Mouse (Mus musculus): ENCODE measurements around the gene Rbl2.
A peak's percentile ranks its signal among the peaks of the same experiment; 100 is the strongest.

Gene Rbl2

DNA sequence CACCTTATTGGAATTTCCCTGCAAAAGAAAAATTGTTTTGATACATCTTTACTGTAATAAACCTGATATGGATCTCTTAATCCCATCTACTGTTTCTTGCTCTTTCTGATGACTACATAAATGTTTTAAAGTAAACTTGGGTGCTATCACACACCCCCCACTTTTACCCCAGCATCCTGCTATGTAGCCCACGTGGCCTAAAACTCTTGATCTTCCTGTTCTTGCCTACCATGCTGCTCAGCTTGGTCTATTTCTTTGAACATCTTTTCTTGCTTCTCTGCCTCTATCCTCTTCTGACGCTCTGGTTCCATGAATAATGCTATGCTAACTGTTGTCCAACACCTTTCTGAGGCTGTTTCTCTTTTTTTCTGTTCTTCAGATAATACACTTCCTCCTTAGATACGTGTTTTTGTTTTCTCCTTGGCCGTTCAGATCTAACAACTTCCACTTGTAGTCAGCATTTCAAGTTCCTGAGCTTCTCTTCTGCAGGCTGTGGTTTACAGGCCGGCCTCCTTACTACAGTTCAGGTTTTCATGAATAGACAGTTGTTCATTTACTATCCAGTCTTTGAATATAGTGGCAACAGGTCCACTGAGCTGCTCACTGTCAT lies 42.1 kb downstream of the Rbl2 start:
- DNase-seq, result no peak

DNA sequence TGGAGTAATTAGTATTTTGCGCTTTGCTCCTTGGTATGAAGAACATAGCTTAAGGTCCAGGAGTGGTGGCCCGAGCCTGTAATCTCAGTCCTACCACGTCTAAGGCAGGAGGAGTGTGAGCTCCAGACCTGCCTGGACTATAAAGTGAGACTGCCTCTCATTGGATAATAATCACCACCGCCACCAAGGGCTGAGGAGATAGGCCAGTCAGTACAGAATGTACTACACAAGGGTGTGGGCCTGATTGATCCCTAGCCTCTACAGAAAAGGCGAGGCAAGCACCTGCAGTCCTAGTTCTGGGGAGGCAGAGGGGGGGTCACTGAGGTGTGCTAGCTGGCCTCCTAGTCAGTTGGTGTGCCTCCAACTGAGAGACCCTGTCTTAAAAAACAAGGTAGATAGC lies 44.6 kb downstream of the Rbl2 start:
- no peak for DNase-seq

DNA sequence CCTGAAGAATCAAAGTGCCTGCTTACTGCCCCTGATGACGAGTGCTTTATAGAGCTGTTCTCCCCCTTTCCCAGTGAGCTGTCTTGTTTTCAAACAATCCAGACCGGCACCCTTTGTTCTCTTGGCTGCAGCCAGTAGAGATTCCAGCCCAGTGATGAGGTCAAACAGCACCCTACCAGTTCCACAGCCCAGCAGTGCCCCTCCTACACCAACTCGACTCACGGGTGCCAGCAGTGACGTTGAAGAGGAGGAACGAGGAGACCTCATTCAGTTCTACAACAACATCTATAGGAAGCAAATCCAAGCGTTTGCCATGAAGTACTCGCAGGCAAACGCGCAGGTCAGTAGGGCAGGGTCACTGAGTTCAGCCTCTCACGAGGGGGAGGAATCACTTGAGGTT lies 45.1 kb downstream of the Rbl2 start:
- no peak for DNase-seq

GRCm38 (mm10) chr8:91117537-91117936 lies 47.7 kb downstream of the Rbl2 start:
- no peak for DNase-seq

DNA sequence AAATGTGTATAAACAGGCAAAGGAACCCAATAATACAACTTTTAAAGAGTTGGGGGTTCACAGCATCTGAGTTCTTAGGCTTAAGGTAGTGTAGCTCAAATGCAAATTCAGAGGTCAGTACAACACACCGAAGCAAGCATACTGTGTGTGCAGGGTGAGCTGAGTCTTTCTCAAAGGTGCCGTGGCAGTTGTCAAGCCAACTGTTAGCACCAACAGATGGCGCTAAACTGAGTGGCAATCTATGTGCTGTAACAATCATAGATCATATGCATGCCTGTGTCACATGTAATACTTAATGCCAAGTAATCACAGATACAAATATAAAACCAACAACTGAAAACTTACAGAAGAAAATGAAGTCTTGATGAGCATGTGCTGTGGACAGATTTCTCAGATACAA lies 48.3 kb downstream of the Rbl2 start:
- DNase-seq, result peak; percentile 39

GRCm38 (mm10) chr8:91124315-91124714 lies 54.5 kb downstream of the Rbl2 start:
- DNase-seq, result no peak

DNA sequence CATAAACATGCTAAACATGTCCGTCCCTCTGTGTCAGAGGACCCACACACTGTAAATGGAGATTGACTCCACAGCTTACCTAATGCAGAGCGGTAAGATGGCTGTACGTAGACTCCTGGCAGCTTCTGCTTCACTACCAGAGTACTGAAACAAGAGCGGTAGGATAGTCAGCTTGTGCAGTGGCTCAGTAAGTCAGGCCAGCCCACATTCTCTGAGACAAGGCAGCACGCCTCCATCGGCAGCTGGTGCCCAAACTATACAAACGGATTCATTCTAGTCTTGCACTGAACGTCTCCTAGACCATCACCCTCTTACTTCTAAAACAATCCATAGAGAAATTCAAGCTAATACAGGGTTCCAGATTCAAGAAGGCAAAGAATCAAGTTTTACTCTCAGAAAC lies 56.9 kb downstream of the Rbl2 start:
- DNase-seq, result no peak

DNA sequence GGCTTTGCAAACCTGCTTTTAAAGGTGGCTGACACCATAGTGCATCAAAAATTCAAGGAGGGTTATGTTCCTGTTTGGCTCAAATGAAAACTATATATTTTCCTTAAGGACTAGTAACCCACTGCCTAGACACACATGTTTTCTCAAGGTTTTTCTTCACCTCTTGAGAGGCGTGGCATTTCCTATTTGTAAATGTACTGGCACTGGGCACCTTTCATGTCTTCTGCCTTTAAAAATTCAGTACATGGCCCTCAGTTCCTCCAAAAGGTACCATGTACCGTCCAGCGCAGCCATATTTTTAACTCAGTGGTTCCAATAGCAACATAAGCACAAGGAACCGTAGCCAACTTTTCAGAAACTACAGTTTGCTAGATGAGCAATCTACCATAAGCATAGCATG lies 62.9 kb downstream of the Rbl2 start:
- DNase-seq, result no peak

DNA sequence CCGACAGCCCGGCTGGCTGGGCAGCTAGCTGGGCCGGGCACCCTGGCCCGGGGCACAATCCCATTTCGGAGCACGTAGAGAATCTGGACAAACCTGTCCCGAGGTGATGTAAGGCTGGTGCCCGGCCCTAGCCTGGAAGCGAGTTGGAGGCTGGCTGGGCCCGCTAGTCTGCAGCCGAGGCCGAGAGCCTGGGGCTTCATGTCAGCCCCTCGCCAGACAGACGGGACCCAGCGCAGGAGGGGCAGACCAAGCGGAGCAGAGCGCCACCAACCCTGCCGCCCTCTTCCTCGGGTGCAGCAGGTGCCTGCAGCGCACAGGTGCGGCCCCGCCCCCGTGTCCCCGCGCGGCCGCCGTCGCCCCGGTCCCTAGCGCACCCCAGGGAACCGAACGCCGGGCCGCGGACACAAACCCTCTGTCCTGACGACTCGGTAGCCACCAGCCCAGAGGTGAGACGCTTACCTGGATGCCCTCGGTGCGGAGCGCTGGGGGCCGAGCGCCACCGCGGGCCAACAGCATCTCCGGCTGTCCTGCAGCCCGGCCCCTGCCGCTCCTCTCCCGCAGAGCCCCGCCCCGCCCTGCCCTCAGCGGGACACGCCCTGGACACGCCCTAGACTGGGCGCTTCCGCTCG lies 63.7 kb downstream of the Rbl2 start:
- DNase-seq, result no peak

DNA sequence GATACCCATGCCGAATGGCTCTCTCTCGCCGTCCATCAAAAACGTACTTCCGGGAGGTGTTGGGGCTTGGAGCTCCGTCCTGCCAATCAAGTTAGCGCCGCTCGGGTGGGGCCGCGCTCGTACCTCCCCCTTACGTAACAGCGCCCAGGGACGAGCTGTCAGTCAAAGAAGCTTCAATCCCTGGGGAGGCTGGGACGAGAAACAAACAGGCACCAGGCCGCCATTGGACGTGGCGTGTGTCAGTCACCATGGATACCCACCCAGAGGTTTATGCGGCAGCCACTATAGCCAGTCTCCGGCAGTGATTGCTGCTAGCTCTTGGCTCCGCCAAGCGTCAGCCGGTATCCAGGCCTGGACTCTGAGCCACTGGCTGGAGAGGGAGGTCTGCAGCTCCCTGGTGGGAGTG lies 64.2 kb downstream of the Rbl2 start:
- peak; percentile 100 for DNase-seq

GRCm38 (mm10) chr8:91134659-91135058 lies 64.8 kb downstream of the Rbl2 start:
- DNase-seq, result peak; percentile 12

DNA sequence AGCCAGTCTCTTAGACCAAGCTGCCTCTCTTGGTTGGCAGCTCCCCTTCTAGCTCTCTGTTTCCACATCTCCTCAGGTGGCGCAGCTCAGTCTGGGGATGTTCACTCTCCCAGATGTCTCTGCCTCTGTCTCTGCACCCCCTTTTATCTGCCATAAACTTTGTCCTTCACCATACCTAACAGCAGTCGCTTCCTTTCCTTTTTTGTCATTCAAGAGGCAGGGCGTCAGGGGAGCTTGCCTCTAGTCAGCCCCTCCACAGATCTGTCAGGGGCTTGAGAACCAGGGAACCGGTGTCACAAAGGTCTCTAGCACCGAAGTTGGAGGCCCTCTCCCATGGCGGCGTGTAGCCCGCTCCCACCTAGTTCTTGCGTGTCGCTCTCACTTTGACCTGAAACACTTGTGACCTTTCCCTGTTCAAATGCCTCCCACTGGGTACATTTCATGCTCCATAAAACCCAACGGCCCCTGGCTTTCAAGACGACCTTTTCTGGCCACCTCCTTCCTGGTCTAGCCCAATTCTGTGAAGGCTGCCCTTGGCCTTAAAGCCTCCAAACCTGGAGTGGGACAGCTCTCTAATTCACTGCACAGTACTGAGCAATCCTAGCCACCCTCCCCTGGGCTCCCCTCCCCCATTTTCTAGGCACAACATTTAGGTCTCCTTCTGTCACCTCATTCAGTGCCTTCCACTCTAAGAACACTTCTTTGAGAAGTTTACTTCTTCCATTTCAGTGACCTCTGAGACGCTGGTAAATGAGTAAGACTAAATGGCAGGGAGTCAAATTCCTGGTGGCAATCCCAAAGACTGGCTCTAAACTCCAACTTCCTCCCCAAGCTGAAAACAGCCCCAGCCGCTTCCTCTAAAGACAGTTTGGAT lies 65.7 kb downstream of the Rbl2 start:
- peak; percentile 52 for DNase-seq

- no peak for DNase-seq
These were observed 71.0 kb downstream of the Rbl2 start for GRCm38 (mm10) chr8:91140828-91141227.

DNA sequence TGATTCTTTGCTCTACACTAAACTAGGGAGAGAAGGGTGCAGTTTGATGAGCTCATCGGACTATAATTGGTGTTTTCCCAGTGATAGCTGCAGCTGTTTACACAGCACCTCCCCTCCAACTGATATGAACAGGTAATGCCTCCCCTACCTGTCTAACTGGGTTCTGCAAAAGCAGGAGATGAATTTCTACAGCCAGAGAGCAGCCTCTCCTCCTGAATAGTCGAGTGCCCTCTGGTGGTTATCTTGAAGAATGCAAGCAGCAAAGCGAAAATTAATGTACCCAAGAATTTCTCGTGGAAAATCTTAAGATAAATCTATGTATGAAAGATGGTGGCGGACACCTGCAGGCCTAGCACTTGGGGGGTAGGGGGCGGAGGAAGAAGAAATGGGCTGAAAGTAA lies 77.9 kb downstream of the Rbl2 start:
- DNase-seq, result peak; percentile 80

DNA sequence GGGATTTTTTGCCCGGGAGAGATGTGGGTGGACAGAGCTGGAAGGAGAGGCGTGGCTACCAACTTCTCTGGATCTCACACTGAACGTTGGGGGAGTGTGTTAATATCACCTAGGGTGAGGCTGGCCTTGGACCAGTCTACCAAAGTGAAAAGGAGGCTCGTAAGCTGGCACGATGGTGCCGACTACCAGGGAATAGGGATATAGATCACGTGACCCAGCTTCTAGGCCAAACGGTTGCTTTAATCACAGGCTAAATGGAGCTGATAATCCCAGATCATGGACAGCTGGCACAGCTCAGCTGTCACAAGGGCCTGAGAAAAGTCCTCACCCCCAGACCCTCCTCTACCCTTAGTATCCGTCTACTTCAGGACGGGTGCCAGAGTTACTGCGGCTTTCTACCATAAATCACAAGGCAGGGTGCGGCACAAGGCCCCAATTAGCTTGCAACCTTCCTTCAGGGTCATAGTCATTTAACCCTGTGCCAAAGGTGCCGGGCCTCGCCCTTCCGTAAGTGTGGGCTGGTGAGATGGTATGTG lies 78.9 kb downstream of the Rbl2 start:
- DNase-seq, result peak; percentile 87

DNA sequence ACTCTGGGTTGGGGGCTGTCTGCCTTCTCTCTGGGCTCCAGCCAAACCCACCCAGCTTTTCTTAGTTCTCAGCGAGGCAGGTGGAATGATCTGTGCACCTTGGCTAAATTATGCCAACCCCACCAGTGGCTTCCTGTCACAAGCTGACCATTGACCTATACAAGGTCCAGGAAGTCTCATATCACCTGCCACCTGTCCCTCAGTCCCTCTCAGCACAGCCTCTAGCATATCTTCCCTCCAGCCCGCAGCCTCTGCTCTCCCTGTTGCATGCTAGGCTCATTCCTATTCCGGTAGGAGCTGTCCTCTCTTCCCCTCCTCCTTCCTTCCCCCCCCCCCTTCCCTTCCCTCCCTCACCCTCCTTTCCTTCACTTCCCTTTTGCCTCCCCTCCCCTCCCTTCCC lies 79.4 kb downstream of the Rbl2 start:
- no peak for DNase-seq

GRCm38 (mm10) chr8:91151531-91151930 lies 81.7 kb downstream of the Rbl2 start:
- no peak for DNase-seq

DNA sequence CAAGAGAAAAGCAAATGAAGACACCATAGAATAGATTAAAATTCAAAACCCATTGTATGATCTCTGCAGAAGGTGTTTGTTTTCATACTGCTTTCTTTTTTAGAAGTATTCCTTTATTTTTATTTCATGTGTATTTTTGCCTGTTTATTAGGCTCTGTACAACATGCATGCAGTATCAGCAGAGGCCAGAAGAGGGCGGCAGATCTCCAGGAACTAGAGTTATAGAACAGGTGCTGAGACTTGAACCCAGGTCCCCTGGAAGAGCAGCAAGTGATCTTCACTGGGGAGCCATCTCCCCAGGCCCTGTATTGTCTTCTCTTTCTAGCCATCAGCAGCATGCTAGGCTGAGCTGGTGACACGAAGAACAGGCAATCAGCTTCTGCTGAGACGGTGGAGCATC lies 84.0 kb downstream of the Rbl2 start:
- no peak for DNase-seq

GRCm38 (mm10) chr8:91154564-91154963 lies 84.7 kb downstream of the Rbl2 start:
- DNase-seq, result peak; percentile 80

DNA sequence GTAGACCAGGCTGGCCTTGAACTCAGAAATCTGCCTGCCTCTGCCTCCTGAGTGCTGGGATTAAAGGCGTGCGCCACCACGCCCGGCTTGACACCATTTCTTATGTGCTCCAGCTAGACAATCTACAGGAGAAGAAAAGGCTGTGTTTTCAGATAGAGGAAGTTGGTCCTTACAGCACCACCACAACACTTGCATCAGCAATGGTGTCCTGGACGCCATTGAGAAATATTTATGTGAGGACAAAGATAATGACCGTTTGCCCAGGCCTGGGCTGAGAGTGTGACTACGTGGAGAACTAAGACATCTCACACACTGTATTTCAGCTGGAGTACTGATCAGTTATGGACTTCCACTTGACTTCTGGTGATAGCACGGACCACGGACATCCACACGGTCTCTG lies 88.8 kb downstream of the Rbl2 start:
- no peak for DNase-seq

DNA sequence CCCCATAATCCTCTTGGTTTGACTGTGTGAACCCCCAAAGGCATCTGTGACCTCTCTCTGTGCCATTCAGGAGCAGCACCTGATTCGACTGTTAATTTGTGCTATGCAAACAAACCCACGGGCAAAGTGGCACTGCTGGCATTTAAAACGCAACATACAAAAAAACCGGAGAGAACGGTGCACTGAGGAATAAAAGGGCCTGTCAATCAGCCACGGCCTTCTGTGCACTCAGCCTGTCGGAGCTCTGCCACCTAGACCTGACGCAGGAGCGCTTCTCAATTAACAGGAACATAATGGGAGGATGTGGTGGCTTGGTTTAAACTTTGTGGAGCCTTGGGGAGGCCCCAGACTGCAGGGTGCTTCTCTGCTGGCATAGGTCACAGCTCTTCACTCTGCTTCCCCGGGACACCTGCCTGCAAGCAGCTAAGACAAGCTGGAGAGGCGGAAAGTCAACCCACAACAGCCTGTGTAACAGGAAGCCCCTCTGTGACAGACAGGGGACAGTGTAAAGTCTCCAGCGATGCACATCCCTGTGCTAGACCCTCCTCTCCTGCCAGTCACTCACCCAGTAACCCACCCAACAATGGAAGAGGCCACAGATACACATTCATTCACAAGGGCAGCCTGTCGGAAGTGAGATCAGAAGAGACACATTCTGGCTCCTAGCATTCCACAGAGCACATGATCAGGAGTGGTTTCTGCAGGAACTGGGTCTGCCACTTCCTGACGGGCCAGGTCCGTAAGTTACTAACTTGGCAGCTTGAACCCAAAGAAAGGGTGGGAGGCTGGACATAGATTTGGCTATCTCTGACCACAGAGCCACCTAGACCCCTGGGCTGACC lies 90.3 kb downstream of the Rbl2 start:
- peak; percentile 29 for DNase-seq

GRCm38 (mm10) chr8:91170152-91170551 lies 100.3 kb downstream of the Rbl2 start:
- no peak for DNase-seq

DNA sequence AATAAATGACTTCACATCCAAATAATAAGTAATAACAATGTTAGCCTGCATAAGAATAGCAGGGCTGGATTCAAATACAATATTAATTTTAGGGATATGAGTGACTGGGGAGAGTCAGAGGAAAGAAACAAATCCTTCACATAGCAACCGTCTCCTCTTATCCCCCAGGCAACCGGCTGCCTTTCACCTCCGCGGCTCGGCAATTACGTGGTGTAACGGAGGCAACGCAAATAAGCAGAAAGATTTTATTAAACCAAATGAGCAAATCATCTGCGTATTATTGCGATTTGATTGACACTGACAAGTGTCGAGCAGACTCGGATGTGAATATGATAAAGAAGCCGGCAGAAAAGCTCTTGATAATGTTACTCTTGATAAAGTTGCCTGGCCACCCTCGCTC lies 101.1 kb downstream of the Rbl2 start:
- DNase-seq, result peak; percentile 53
